Mouse (Mus musculus) CH12.LX (cell line): Measurements from ENCODE around the gene Sh2b2. TPM values are rescaled to one million over a fixed set of nuclear protein-coding genes. Genes with fewer than 3 reads are reported as not detected.
A peak's percentile ranks its signal among the peaks of the same experiment; 100 is the strongest.

Experiments
- DNase-seq: peaks from one replicate; pipeline ENCODE4 v3.0.0-alpha.2; 2013; ENCODE audit errors: extremely low read depth
- H3K27ac ChIP-seq: 2 replicates; pipeline ENCODE4 v1.5.1; 2012; ENCODE audit warnings: low read depth, mild to moderate bottlenecking, control low read depth, moderate library complexity; ENCODE audit not compliant: insufficient read depth
- H3K27me3 ChIP-seq: replicated peaks from 2 replicates; pipeline ENCODE3; 2012; ENCODE audit warnings: inconsistent platforms
- H3K36me3 ChIP-seq, 2 experiments: replicated peaks in 1 of 2; 2 replicates each; pipeline versions ENCODE3 to v1.6.1; 2012; ENCODE audit warnings: inconsistent platforms in 1 of 2, low read length in 1 of 2, mild to moderate bottlenecking in 1 of 2, mixed read lengths in 1 of 2, moderate library complexity in 1 of 2; ENCODE audit not compliant: control insufficient read depth in 1 of 2, insufficient read depth in 1 of 2
- H3K4me1 ChIP-seq, 2 experiments: 2 replicates each; pipeline ENCODE4 v1.6.1; 2012; ENCODE audit warnings: inconsistent platforms in 1 of 2, moderate library complexity in 1 of 2; ENCODE audit not compliant: insufficient read depth in 2 of 2, control insufficient read depth in 1 of 2
- H3K4me2 ChIP-seq: 2 replicates; pipeline ENCODE4 v1.6.1; 2012; ENCODE audit warnings: low read depth, mild to moderate bottlenecking, control low read depth; ENCODE audit not compliant: poor library complexity, insufficient read depth, severe bottlenecking
- H3K4me3 ChIP-seq, 3 experiments: fragments of 150-350 bp in 1 of 3; sonication (generic) in 1 of 3; replicated peaks in 1 of 3; 2 replicates each; pipeline versions ENCODE3 to v1.5.1; 2011 to 2012; ENCODE audit warnings: low read depth in 2 of 3, low read length in 2 of 3, mild to moderate bottlenecking in 2 of 3, moderate library complexity in 2 of 3, control low read depth in 1 of 3, improper control_type of control experiment in 1 of 3, inconsistent platforms in 1 of 3, mixed read lengths in 1 of 3; ENCODE audit not compliant: poor library complexity in 1 of 3
- H3K79me2 ChIP-seq: replicated peaks from 2 replicates; pipeline ENCODE4 v1.6.1; 2012; ENCODE audit warnings: mild to moderate bottlenecking, moderate library complexity; ENCODE audit not compliant: control insufficient read depth, poor library complexity, insufficient read depth, severe bottlenecking; ENCODE audit errors: extremely low read depth
- H3K9ac ChIP-seq: 2 replicates; pipeline ENCODE4 v1.6.1; 2012; ENCODE audit warnings: low read depth, mild to moderate bottlenecking, control low read depth, moderate library complexity; ENCODE audit not compliant: insufficient read depth
- H3K9me3 ChIP-seq: replicated peaks from 2 replicates; pipeline ENCODE3; 2012; ENCODE audit warnings: low read length, inconsistent platforms, mixed read lengths
- BHLHE40 ChIP-seq: IDR thresholded peaks from 2 replicates; pipeline ENCODE4 v1.6.1; 2011; ENCODE audit warnings: mild to moderate bottlenecking, low read depth, low read length, improper control_type of control experiment
- E2F4 ChIP-seq: IDR thresholded peaks from 2 replicates; pipeline ENCODE4 v1.6.1; 2011; ENCODE audit warnings: low read depth, low read length, improper control_type of control experiment; ENCODE audit not compliant: insufficient replicate concordance
- GABPA ChIP-seq: IDR thresholded peaks from 2 replicates; pipeline ENCODE4 v1.6.1; 2012; ENCODE audit warnings: low read depth, low read length, improper control_type of control experiment, inconsistent platforms; ENCODE audit not compliant: insufficient replicate concordance
- JUN ChIP-seq: IDR thresholded peaks from 2 replicates; pipeline ENCODE4 v1.6.1; 2011; ENCODE audit warnings: low read depth, mild to moderate bottlenecking, low read length, improper control_type of control experiment, moderate library complexity; ENCODE audit not compliant: insufficient read depth
- MAFK ChIP-seq: IDR thresholded peaks from 2 replicates; pipeline ENCODE4 v1.6.1; 2011; ENCODE audit warnings: low read length, improper control_type of control experiment; ENCODE audit not compliant: insufficient replicate concordance
- MAX ChIP-seq: IDR thresholded peaks from 2 replicates; pipeline ENCODE4 v1.6.1; 2011; ENCODE audit warnings: low read length, improper control_type of control experiment
- MEF2A ChIP-seq: IDR thresholded peaks from 2 replicates; pipeline ENCODE4 v1.6.1; 2014; ENCODE audit warnings: low read depth, mild to moderate bottlenecking, inconsistent platforms, low read length, improper control_type of control experiment, borderline replicate concordance
- MXI1 ChIP-seq: IDR thresholded peaks from 2 replicates; pipeline ENCODE4 v1.6.1; 2011; ENCODE audit warnings: mild to moderate bottlenecking, low read depth, low read length, improper control_type of control experiment
- TBP ChIP-seq: conservative IDR thresholded peaks from 2 replicates; pipeline ENCODE4 v1.6.1; 2011; ENCODE audit warnings: low read depth, low read length, improper control_type of control experiment
- TCF12 ChIP-seq: IDR thresholded peaks from 2 replicates; pipeline ENCODE4 v1.6.1; 2014; ENCODE audit warnings: low read depth, mild to moderate bottlenecking, inconsistent platforms, low read length, improper control_type of control experiment
- UBTF ChIP-seq: IDR thresholded peaks from 2 replicates; pipeline ENCODE4 v1.6.1; 2012; ENCODE audit warnings: low read depth, mild to moderate bottlenecking, inconsistent platforms, low read length, improper control_type of control experiment, moderate library complexity
- ZMIZ1 ChIP-seq: IDR thresholded peaks from 2 replicates; pipeline ENCODE4 v1.6.1; 2012; ENCODE audit warnings: low read depth, mild to moderate bottlenecking, inconsistent platforms, low read length, improper control_type of control experiment
- dilution Hi-C: fragments of 300-500 bp; cut with MboI; formaldehyde crosslinking; loops from 2 replicates; pipeline ENCODE4 v1.14.3; 2020; ENCODE audit warnings: low sequenced_read_pairs; ENCODE audit not compliant: extremely low pct_unique_long_range_greater_than_20kb, extremely low pct_ligation_motif_present
- in situ Hi-C: fragments of 300-500 bp; cut with MboI; formaldehyde crosslinking; loops from 3 replicates; pipeline ENCODE4 v1.14.3; 2019; ENCODE audit warnings: low sequenced_read_pairs, low pct_ligation_motif_present, low pct_unique_long_range_greater_than_20kb, mixed read lengths
- polyA plus RNA-seq: library from polyadenylated mRNA; unstranded; fragments of >175 nt; gene quantifications from 2 replicates; pipeline ENCODE4 v1.2.1, GENCODE M21; 2012; ENCODE audit warnings: low read depth; ENCODE audit not compliant: insufficient read length
- total RNA-seq, 2 experiments: library from RNA; depleted of rRNA; stranded (reverse); fragments of 300-350 nt in 1 of 2; fragments of >200 nt in 1 of 2; gene quantifications; 2 replicates each; pipeline ENCODE4 v1.2.3; 2012 to 2014

Gene Sh2b2
- total and polyA plus RNA-seq, 3 experiments, result 8.5 to 27.8 (median 17.9) TPM

DNA sequence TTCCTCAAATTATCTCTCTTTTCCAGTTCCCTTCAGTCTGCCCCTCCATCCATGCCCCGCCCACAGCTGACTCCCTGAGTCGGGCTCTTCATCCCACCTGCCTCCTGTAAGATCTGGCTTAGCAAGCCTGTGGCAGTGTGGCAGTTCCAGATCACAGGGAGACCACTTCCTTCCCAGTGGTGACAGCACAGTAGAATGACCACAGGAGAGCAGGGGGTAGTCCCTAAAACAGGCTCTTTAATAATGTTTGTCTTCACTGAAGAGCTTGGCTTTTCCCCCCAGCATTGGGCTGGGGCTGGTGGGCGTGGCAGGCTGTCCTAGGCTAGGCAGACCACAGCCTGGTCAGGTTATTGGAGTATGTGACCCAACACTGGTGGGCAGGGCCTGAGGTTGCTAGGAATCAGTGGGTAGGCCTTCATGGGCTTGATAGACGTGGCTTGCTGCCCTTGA lies 28.4 kb downstream of the Sh2b2 start:
- no peaks in the 10 kb centered on the region for H3K27me3 ChIP-seq
- dilution Hi-C loops (no loop called here), in situ Hi-C loops (no loop called here)
- no peak overlapping the region for H3K9ac ChIP-seq
- H3K36me3 ChIP-seq, result peaks cover 11 to 47% of the 10 kb centered on the region in 2 experiments
- DNase-seq, result peak; percentile 49
- peaks cover 13% of the 10 kb centered on the region for H3K9me3 ChIP-seq
- no peak overlapping the region for H3K27ac ChIP-seq
- TF ChIP-seq E2F4 (no peak), JUN (no peak), TBP (no peak), MXI1 (no peak; the same call in 1 of the 2 replicates), TCF12 (no peak)
- peaks cover 14 to 23% of the 10 kb centered on the region in 2 experiments for H3K4me1 ChIP-seq
- no peaks in the 10 kb centered on the region for H3K79me2 ChIP-seq
- H3K4me3 ChIP-seq, result no peak overlapping the region
- H3K4me2 ChIP-seq, result no peak overlapping the region

DNA sequence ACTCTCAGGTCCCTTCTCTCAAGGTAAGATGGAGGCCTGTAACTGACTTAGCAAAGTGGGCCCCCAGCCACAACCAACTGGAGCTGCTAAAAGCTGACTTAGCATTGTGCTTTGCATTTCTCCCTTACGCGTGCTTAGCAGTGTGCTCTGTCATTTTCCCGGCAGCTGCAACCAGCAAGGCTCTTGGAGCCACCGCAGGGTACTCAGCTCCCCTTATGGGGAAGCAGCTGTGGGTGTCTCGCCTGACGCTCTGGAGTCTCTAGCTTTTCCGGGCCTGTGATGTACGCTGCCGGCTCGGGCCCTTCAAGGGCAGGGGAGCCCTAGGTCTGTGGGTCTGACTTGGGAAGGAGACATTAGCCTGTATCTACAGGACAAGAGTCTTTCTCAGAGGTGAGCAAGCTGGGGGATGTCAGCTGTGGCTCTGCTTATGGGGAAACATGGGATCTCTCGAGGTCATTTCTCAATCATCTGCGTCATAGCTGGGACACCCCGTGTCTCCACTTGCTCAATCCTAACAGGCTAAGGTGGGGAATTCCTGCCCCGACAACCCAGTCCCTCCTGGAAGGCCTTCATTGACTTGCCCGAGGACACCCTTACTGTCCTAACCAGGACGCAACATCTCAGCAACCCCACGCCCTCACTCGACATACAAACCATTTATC lies 29.2 kb downstream of the Sh2b2 start:
- H3K27me3 ChIP-seq, result no peaks in the 10 kb centered on the region
- H3K4me3 ChIP-seq, result no peak overlapping the region
- H3K79me2 ChIP-seq, result no peaks in the 10 kb centered on the region
- in situ Hi-C loops (no loop called here), dilution Hi-C loops (no loop called here)
- peaks cover 14 to 23% of the 10 kb centered on the region in 2 experiments for H3K4me1 ChIP-seq
- DNase-seq, result no peak
- no peak overlapping the region for H3K27ac ChIP-seq
- H3K36me3 ChIP-seq, result peaks cover 11 to 42% of the 10 kb centered on the region in 2 experiments
- peaks cover 13% of the 10 kb centered on the region for H3K9me3 ChIP-seq
- 0 out of 2 replicates have a peak, but pooled peaks have one; percentile 23 for TF ChIP-seq MAFK
- no peak for TF ChIP-seq ZMIZ1
- no peak overlapping the region for H3K4me2 ChIP-seq
- no peak overlapping the region for H3K9ac ChIP-seq

DNA sequence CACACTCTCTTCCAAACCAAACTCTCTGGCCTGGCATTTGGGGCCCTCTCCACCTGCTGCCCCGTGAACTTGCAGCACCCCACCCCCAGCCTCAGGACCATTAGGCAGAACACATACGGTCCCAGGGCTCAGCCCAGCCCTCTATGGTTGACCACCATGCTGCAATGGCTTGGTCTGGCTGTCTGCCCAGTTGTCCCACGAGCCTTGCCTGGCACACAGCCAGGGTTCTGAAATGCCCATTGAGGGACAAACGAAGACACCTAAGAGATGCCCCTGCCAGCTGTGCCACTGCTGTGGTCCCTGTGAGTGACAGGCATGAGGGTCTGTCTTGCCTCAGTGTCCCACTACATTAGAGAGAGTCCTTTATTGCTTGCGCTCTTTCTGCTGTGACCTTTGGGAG lies 30.4 kb downstream of the Sh2b2 start:
- in situ Hi-C loops, result no loop called here
- peaks cover 14 to 23% of the 10 kb centered on the region in 2 experiments for H3K4me1 ChIP-seq
- DNase-seq, result no peak
- dilution Hi-C loops, result no loop called here
- H3K4me2 ChIP-seq, result no peak overlapping the region
- H3K27me3 ChIP-seq, result no peaks in the 10 kb centered on the region
- peaks cover 8 to 30% of the 10 kb centered on the region in 2 experiments for H3K36me3 ChIP-seq
- no peaks in the 10 kb centered on the region for H3K79me2 ChIP-seq
- no peak overlapping the region for H3K4me3 ChIP-seq
- no peak overlapping the region for H3K9ac ChIP-seq
- H3K9me3 ChIP-seq, result peaks cover 13% of the 10 kb centered on the region
- TF ChIP-seq TCF12, result no peak
- TF ChIP-seq MAX, result no peak
- TF ChIP-seq MEF2A, result no peak
- TF ChIP-seq GABPA, result no peak
- no peak for TF ChIP-seq BHLHE40
- no peak for TF ChIP-seq MXI1
- TF ChIP-seq UBTF, result no peak
- TF ChIP-seq E2F4, result no peak
- no peak for TF ChIP-seq ZMIZ1
- no peak overlapping the region for H3K27ac ChIP-seq
